Mouse (Mus musculus) cortical plate, adult 2 months (tissue): ENCODE measurements at regions not wholly inside any gene's neighbourhood (a gene's known extent, or its start where the extent isn't known, plus 50 kb on each side); places are given as distances from the start of the nearest gene placed in this dataset.

Experiments
- CTCF ChIP-seq: fragments of 200-500 bp; IDR thresholded peaks from 2 replicates; pipeline ENCODE4 v1.5.1; 2011; ENCODE audit warnings: mild to moderate bottlenecking, control low read depth, low read length; ENCODE audit not compliant: insufficient read depth; ENCODE audit errors: extremely low read depth
- POLR2A ChIP-seq: fragments of 200-500 bp; IDR thresholded peaks from 2 replicates; pipeline ENCODE4 v1.6.1; 2011; ENCODE audit warnings: mild to moderate bottlenecking, low read length, control low read depth; ENCODE audit not compliant: insufficient read depth; ENCODE audit errors: extremely low read depth

DNA sequence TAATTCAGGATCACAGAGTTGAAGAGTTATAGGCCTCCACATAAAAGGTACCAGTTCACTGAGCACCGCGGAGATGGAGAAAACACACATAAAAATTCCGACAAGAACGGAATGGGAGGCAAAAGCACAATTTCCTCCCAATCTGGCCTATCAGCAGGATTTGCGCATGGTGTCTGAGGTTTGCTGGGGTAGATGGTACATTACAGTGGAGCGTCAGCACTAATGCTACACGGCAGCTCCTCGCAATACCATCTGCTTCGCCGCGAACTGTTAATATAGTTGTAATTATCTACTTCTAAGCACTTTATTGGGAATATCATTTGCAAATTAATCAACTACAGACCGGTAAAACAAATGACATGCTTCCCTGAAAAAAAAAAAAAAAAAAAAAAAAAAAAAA lies 304.2 kb upstream of the Ppargc1a start:
- TF ChIP-seq CTCF (no peak), POLR2A (no peak)
